Mouse (Mus musculus): Measurements from ENCODE around the gene Rpl37a.

Gene Rpl37a

DNA sequence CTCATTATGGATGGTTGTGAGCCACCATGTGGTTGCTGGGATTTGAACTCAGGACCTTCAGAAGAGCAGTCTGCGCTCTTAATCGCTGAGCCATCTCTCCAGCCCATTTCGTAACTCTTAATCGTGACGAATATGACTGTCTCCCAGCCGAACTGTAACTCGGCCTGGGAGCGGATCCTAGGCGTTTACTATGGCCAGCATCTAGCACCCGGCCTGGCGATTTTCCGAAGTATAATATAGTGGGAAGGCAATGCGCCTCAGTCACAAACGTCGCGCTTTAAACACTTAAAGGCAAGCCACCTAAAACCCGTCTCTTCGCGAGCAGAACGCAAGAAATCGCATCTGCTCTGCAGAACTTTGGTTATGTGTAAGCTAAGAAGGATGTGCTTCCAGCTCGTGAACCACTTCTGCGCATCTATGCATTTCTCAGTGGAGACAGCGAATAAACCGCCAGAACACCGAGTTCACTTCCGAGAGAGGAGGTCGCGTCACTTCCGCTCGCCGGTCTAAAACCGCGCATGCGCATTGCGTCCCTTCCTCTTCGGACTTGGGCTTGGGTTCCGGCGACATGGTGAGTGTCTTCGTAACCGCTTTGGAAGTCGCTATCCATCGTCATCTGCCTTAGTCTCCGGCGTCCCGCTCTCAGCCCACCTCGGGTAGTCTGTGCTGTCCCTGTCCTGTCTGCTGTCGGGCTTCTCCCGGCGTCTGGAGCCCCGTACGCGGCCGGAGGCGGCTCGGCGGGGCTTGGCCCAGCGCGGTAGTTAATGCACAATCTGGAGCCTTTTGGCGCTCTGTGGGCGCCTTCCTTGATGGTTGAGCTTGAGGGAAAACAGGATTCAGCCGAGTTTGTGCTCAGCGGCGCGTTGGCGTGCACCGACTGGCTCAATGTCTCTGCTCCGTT, at the start of gene Rpl37a:
Gene Rpl37a (plus strand): TSS at position 538 of the 901 bp plus-strand sequence.
- DNase-seq = peak; percentile 96

- DNase-seq = no peak
Observed at GRCm38 (mm10) chr1:72673070-72673469, 38.0 kb upstream of the Rpl37a start.

DNA sequence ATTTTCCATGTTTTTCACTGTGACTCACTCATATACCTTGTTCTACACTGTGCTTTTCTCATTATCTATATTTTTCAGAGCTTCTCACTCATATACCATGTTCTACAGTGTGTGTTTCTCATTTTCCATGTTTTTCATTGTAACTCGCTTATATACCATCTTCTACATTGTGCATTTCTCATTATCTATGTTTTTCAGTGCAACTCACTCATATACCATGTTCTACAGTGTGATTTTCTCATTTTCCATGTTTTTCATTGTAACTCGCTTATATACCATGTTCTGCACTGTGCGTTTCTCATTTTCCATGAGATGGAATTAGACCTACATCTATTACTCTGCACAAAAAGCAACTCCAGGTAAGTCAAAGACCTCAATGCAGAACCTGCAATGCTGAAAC, 14.8 kb upstream of the Rpl37a start:
- no peak for DNase-seq

DNA sequence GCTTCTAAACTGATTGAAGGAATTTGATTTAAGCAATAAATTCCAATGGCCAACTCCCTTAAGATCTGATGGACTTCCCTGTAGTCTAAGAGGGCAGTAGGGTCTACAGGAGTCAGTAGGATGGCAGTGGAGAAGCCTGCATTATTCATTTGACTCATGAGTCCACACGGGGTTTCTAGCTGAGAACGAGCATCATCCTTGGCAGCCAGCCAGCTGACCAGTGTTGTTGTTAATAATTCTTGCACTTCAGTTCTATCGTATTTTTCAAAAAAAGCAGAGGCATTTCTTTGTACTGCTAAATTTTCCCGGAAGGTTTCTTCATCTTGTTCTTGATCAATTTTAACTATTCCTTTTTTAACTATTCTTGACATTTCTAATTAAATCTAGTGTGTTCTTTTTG, 12.4 kb upstream of the Rpl37a start:
- DNase-seq = no peak

DNA sequence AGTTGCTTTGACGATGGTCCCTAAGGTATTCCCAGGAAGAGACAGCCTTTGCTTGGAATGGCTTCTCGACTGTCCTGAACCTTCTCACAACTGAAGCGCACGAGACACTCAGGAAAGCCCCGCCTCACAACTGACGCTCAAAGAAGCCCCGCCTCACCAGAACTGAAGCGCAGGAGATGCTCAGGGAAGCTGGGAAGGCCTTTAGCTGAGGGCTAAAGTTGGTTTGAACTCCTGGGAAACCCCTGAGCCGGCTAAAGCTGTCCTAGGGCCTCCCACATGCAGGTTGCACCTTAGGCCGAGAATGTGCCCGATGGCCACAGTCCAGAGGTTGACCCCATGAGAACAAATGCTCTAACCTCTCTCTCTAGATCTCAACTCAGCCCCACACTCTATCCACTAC, 10.6 kb upstream of the Rpl37a start, which contains the start of gene Ankar:
Gene Ankar (minus strand): TSS at position 101 of the 400 bp plus-strand sequence.
- DNase-seq = no peak

DNA sequence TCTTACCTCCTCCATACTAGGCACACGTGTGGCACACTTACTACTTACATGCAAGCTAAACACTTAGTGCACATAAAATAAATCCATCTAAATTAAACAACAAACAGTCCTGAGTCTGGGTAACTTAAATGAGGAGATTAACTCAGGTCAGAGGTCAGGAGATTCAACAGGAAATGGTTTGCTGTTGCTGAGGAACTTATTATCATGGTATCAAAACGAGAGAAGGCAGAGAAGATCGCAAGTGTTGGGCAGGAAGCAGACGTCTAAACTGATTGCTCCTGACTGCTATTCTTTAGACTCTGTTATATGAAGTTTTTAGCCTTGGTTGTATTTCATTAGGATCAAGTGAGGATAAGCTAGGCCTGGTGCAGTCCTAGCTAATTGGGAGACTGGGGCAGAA, 3.6 kb upstream of the Rpl37a start:
- no peak for DNase-seq

DNA sequence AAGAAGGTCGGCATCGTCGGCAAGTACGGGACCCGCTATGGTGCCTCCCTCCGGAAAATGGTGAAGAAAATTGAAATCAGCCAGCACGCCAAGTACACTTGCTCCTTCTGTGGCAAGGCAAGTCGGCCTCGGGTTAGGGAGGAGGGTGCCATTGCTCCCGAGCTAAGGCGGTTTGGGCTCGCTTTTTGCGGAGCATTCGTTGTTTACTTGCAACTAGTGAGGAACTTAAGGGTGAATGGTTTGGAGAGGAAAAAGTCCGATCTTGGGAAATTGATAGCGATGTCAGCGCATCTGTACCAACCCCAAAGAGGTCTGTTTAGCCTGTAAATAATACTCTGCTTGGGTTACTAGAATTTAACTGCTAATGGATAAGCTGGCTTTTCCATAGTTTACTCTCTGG, 594 bp downstream of the Rpl37a start:
- no peak for DNase-seq

DNA sequence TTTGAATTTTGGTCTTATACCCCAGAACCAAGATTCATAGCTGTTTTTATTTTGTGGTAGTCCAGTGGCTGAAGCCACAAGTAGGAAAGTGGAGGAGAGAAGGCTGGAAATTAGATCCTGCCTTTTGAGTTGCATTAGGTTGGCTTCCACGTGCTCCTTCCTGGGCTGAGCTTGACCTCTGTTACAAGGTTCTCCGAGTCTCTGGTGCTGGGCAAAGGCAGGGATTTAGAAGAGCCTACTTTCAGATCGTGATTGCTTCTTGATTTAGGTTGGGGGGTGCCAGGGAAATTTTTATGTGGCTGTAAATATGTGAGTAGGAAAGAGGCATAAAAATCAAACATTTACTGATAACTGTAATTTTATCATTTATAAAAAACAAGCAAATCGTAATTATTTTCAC, 3.5 kb downstream of the Rpl37a start:
- no peak for DNase-seq

GRCm38 (mm10) chr1:72715065-72715464, 4.0 kb downstream of the Rpl37a start:
- DNase-seq = no peak

- DNase-seq = no peak
Observed at GRCm38 (mm10) chr1:72715593-72716361, 4.7 kb downstream of the Rpl37a start.

DNA sequence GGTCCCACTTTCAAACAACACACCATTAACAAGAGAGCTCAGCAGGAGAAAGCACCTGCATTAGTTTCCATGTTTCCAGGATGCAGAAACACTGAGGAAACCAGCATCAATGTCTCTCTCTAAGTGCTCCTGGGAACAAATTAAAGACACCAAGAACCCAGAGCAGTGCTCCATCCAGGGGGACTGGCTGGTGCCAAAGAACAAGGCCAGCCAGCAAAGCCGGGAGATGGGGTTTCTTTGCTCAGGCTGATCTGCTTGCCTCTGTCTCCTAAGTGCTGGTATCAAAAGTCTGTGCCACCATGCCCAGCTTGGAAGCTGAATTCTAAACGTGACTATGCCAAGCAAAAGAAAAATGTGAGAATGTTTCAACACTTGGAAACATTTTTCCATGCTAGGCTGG, 5.3 kb downstream of the Rpl37a start:
- DNase-seq = no peak

- peak; percentile 79 for DNase-seq
Observed at GRCm38 (mm10) chr1:72716926-72717325, 5.8 kb downstream of the Rpl37a start.

GRCm38 (mm10) chr1:72717540-72717939, 6.5 kb downstream of the Rpl37a start:
- DNase-seq = no peak

GRCm38 (mm10) chr1:72718846-72719245, 7.8 kb downstream of the Rpl37a start:
- DNase-seq = peak; percentile 71

- no peak for DNase-seq
Observed at GRCm38 (mm10) chr1:72720115-72720725, 9.1 kb downstream of the Rpl37a start.

- DNase-seq = no peak
Observed at GRCm38 (mm10) chr1:72722646-72723045, 11.6 kb downstream of the Rpl37a start.

DNA sequence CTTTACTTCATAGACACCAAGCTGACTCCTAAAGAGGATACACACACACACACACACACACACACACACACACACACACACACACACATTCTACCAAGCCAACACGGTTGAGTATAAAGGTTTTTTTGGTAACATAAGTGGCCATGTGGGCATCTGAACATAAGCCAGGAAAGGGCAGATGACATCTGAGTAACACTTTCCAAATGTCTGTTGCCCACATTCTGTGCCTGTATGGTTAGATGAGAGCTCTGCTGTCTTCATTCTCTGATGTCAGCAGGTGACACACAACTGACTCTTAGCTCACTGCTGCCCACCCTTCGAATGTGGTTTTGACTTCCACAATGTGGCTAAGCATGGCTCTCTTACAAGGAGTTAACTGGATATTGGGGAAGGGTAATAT, 13.3 kb downstream of the Rpl37a start:
- no peak for DNase-seq

- no peak for DNase-seq
Observed at GRCm38 (mm10) chr1:72725941-72726340, 14.9 kb downstream of the Rpl37a start.

- no peak for DNase-seq
Observed at GRCm38 (mm10) chr1:72728781-72729180, 17.7 kb downstream of the Rpl37a start.

- no peak for DNase-seq
Observed at GRCm38 (mm10) chr1:72730126-72730525, 19.0 kb downstream of the Rpl37a start.

DNA sequence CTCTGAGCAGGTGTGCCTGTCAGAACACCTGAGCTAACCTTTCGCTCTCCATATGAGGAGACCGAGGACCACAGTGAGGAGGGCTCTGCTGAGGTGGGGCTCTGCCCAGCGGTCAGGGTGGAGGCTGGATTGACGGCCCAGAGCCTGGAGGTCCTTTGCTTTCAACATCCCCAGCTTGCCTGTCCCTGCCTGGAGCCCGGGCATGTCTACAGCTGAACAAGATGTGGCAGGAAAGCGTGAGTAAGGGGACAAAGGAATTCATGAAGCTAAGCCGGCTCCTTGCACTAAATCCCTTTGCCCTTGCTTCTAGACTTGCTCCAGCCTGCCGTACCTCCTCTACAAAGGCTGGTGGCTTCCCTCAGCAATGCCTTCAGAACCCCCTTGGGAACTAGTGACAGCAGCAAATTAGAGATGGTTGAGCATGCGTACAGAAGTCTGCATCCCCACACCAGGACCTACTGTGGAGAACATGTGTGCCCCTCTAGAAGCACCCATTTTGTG, 22.2 kb downstream of the Rpl37a start:
- no peak for DNase-seq

DNA sequence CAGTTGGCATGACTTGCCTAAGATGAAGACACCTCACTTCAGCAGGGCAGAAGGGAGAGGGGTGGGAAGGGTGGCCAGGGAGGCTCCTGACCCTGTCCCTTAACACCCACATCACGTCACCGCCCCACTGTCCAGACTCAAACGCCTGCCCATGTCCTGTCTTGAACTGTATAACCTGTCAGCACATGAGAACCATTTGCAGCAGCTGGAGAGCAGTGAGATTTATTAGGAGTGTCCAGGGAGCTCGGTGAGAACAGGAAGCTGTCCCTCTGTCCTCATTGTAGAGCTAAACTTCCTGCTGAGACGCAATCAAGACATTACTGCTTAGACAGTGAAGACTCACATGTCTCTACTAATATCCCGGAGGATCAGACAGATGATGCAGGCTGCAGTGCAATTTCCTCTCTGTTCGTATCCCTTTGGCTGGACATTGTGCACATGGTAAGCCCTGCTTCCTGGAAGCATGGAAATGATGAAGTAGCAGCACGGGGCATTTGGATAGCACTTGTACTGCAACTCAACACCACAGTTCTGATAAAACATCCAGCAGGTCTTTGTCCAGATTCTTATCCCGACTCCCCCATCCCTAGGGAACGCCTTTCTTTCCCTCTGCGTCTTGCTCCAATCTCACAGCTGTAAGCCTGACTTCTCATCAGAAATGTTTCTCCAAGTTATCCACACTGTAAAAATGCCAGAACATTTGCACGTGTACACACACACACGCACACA, 25.5 kb downstream of the Rpl37a start:
- DNase-seq = peak; percentile 14

Data from kidney, adult 9 months (tissue).